Mouse (Mus musculus): ENCODE results near the gene Armc7. TPM values are rescaled to one million over a fixed set of nuclear protein-coding genes. Genes with fewer than 3 reads are reported as not detected.

The Armc7 gene
- total and polyA plus RNA-seq, 3 experiments, result 6.0 to 24.4 (median 7.8) TPM

DNA sequence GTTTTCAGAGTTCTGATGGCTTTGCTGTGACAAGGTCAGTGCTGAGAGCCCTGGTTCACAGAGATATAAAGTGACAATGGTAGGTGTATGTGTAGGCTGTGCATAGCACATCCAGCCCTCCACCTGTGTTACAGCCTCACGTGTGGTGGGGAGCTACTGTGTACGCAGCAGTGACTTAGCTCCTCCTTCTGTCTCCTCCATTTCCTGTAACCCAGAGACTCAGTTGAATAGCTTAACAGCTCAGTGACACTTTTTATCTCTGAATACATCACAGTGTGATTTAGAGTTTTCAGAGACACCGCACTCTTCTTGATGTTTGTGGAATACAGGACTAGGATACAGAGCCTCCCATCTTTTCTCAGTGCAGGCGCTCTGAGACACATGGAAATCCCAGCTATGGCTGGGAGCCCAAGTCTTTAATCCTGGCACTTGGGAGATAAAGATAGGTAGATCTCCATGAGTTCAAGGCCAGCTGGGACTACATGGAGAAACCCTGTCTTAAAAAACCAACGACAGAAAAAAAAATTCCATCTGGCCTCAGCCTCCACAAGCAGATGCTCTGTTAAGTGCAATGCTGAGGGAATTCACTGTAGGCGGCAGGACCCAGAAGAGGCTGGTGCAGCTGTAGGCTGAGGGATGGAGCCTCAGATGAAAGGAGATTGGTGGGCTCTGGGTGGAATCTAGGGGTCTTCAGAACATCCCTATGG is 6.2 kb downstream of the Armc7 start:
- TF ChIP-seq GATA1 (IDR thresholded peaks at IDR 0.05; ENCODE audit: borderline replicate concordance, low read length) (no peak), GATA2 (IDR thresholded peaks at IDR 0.05; ENCODE audit: borderline replicate concordance, low read depth, low read length) (no peak), TAL1 (conservative IDR thresholded peaks at IDR 0.05; ENCODE audit: low read depth, low read length) (no peak), POLR2AphosphoS5 (IDR thresholded peaks at IDR 0.05; ENCODE audit: insufficient replicate concordance, low read depth, low read length) (no peak), CTCF (IDR thresholded peaks at IDR 0.05; ENCODE audit: low read depth, low read length) (no peak)
- H3K27me3 ChIP-seq (ENCODE audit: insufficient read depth, low read length), result no peaks in the 10 kb centered on the region
- no peak for DNase-seq (ENCODE audit: low spot score)
- H3K9me3 ChIP-seq (replicated peaks), result no peaks in the 10 kb centered on the region
- peaks cover 74% of the 10 kb centered on the region for H3K36me3 ChIP-seq (replicated peaks)
- peaks cover 22% of the 10 kb centered on the region for H3K4me1 ChIP-seq (ENCODE audit: insufficient read depth, low read depth, low read length)
- H3K4me3 ChIP-seq (ENCODE audit: low read depth, low read length), result no peak overlapping the region
- ATAC-seq (ENCODE audit: extremely low read depth, insufficient number of reproducible peaks, low FRiP score, poor library complexity, severe bottlenecking), result no peak

- no peak overlapping the region for H3K4me3 ChIP-seq (ENCODE audit: low read depth, low read length)
- ATAC-seq (ENCODE audit: extremely low read depth, insufficient number of reproducible peaks, low FRiP score, poor library complexity, severe bottlenecking), result no peak
- H3K36me3 ChIP-seq (replicated peaks), result peaks cover 77% of the 10 kb centered on the region
Observed at GRCm38 (mm10) chr11:115483278-115483677, 7.8 kb downstream of the Armc7 start.

GRCm38 (mm10) chr11:115483726-115484125 is 8.3 kb downstream of the Armc7 start:
- H3K36me3 ChIP-seq (replicated peaks), result peaks cover 78% of the 10 kb centered on the region

More at GRCm38 (mm10) chr11:115483278-115483677, 7.8 kb downstream of the Armc7 start:
- H3K4me1 ChIP-seq (ENCODE audit: insufficient read depth, low read depth, low read length), result peaks cover 14% of the 10 kb centered on the region
- DNase-seq (ENCODE audit: low spot score), result no peak
- TF ChIP-seq POLR2AphosphoS5 (IDR thresholded peaks at IDR 0.05; ENCODE audit: insufficient replicate concordance, low read depth, low read length), result no peak
- TF ChIP-seq GATA2 (IDR thresholded peaks at IDR 0.05; ENCODE audit: borderline replicate concordance, low read depth, low read length), result no peak
- TF ChIP-seq TAL1 (conservative IDR thresholded peaks at IDR 0.05; ENCODE audit: low read depth, low read length), result no peak
- no peak for TF ChIP-seq CTCF (IDR thresholded peaks at IDR 0.05; ENCODE audit: low read depth, low read length)
- TF ChIP-seq GATA1 (IDR thresholded peaks at IDR 0.05; ENCODE audit: borderline replicate concordance, low read length), result no peak
- no peaks in the 10 kb centered on the region for H3K9me3 ChIP-seq (replicated peaks)
- no peaks in the 10 kb centered on the region for H3K27me3 ChIP-seq (ENCODE audit: insufficient read depth, low read length)

GRCm38 (mm10) chr11:115485155-115485554 is 9.7 kb downstream of the Armc7 start:
- Histone ChIP-seq H3K4me3 (ENCODE audit: low read depth, low read length) (no peak overlapping the region), H3K9me3 (replicated peaks) (no peaks in the 10 kb centered on the region), H3K4me1 (ENCODE audit: insufficient read depth, low read depth, low read length) (peaks cover 30% of the 10 kb centered on the region), H3K36me3 (replicated peaks) (peaks cover 78% of the 10 kb centered on the region), H3K27me3 (ENCODE audit: insufficient read depth, low read length) (no peaks in the 10 kb centered on the region)
- TF ChIP-seq GATA2 (IDR thresholded peaks at IDR 0.05; ENCODE audit: borderline replicate concordance, low read depth, low read length) (no peak), GATA1 (IDR thresholded peaks at IDR 0.05; ENCODE audit: borderline replicate concordance, low read length) (no peak), CTCF (IDR thresholded peaks at IDR 0.05; ENCODE audit: low read depth, low read length) (no peak), POLR2AphosphoS5 (IDR thresholded peaks at IDR 0.05; ENCODE audit: insufficient replicate concordance, low read depth, low read length) (no peak), TAL1 (conservative IDR thresholded peaks at IDR 0.05; ENCODE audit: low read depth, low read length) (no peak)
- DNase-seq (ENCODE audit: low spot score), result no peak
- no peak for ATAC-seq (ENCODE audit: extremely low read depth, insufficient number of reproducible peaks, low FRiP score, poor library complexity, severe bottlenecking)

More at GRCm38 (mm10) chr11:115483726-115484125, 8.3 kb downstream of the Armc7 start:
- H3K4me1 ChIP-seq (ENCODE audit: insufficient read depth, low read depth, low read length), result peaks cover 16% of the 10 kb centered on the region
- peak; percentile 55 for DNase-seq (ENCODE audit: low spot score)
- H3K4me3 ChIP-seq (ENCODE audit: low read depth, low read length), result no peak overlapping the region
- TF ChIP-seq GATA2 (IDR thresholded peaks at IDR 0.05; ENCODE audit: borderline replicate concordance, low read depth, low read length), result no peak
- no peak for TF ChIP-seq POLR2AphosphoS5 (IDR thresholded peaks at IDR 0.05; ENCODE audit: insufficient replicate concordance, low read depth, low read length)
- peak; percentile 94 for TF ChIP-seq CTCF (IDR thresholded peaks at IDR 0.05; ENCODE audit: low read depth, low read length)
- TF ChIP-seq TAL1 (conservative IDR thresholded peaks at IDR 0.05; ENCODE audit: low read depth, low read length), result no peak
- TF ChIP-seq GATA1 (IDR thresholded peaks at IDR 0.05; ENCODE audit: borderline replicate concordance, low read length), result no peak
- H3K27me3 ChIP-seq (ENCODE audit: insufficient read depth, low read length), result no peaks in the 10 kb centered on the region
- no peak for ATAC-seq (ENCODE audit: extremely low read depth, insufficient number of reproducible peaks, low FRiP score, poor library complexity, severe bottlenecking)
- H3K9me3 ChIP-seq (replicated peaks), result no peaks in the 10 kb centered on the region

DNA sequence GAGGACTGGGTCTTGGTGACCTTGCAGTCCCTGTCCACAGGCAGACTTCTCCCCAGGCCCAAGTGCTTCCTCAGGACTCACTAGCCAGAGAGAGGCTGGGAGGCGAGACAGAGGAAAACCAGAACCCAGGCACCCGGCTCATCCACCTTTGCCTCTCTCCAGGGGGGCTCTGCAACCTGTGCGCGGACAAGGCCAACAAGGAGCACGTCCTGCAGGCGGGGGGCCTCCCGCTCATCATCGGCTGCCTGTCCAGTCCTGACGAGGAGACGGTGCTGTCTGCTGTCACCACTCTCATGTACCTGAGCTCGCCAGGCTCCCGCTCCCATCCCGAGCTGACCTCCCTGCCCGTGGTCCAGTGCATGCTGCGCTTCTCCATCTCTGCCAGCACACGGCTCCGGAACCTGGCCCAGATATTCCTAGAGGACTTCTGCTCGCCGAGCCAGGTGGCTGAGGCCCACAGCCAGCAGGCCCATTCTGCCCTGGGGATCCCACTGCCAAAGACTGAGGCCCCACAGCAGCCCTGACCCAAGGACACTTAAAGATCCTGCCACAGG is 13.2 kb downstream of the Armc7 start:
- no peak for TF ChIP-seq GATA1 (IDR thresholded peaks at IDR 0.05; ENCODE audit: borderline replicate concordance, low read length)
- TF ChIP-seq CTCF (IDR thresholded peaks at IDR 0.05; ENCODE audit: low read depth, low read length), result no peak
- no peak for TF ChIP-seq GATA2 (IDR thresholded peaks at IDR 0.05; ENCODE audit: borderline replicate concordance, low read depth, low read length)
- no peak for TF ChIP-seq POLR2AphosphoS5 (IDR thresholded peaks at IDR 0.05; ENCODE audit: insufficient replicate concordance, low read depth, low read length)
- TF ChIP-seq TAL1 (conservative IDR thresholded peaks at IDR 0.05; ENCODE audit: low read depth, low read length), result no peak
- ATAC-seq (ENCODE audit: extremely low read depth, insufficient number of reproducible peaks, low FRiP score, poor library complexity, severe bottlenecking) (no peak), DNase-seq (ENCODE audit: low spot score) (no peak)
- no peaks in the 10 kb centered on the region for H3K27me3 ChIP-seq (ENCODE audit: insufficient read depth, low read length)
- H3K36me3 ChIP-seq (replicated peaks), result peaks cover 60% of the 10 kb centered on the region
- peaks cover 50% of the 10 kb centered on the region for H3K4me1 ChIP-seq (ENCODE audit: insufficient read depth, low read depth, low read length)
- peak overlapping the region; percentile 10; the same call in 1 of the 2 replicates for H3K4me3 ChIP-seq (ENCODE audit: low read depth, low read length)
- no peaks in the 10 kb centered on the region for H3K9me3 ChIP-seq (replicated peaks)

All from G1E (cell line).